Mouse (Mus musculus) kidney, embryonic 16.5 days (tissue): ENCODE measurements around the gene Mapk8ip3. TPM values are rescaled to one million over a fixed set of nuclear protein-coding genes. Genes with fewer than 3 reads are reported as not detected.
"Not testable (repeated sequence)": the region's sequence is repeated elsewhere in the genome, so short reads cannot be mapped to it uniquely, and the experiment has no call there.

Source experiments
- ATAC-seq: fragments of 200-750 bp; cut with Nextera tagmentation; 2 replicates; pipeline ENCODE4 v1.8.0; 2017; ENCODE audit warnings: moderate TSS enrichment; ENCODE audit not compliant: low FRiP score, low TSS enrichment
- H3K27ac ChIP-seq: fragments of 300-500 bp; sonication (generic); 2 replicates; pipeline ENCODE4 v1.5.1; 2014; ENCODE audit warnings: low read length
- H3K27me3 ChIP-seq: fragments of 300-500 bp; sonication (generic); 2 replicates; pipeline ENCODE4 v1.6.1; 2014; ENCODE audit warnings: low read length, control low read depth, mixed read lengths; ENCODE audit not compliant: insufficient read depth
- H3K36me3 ChIP-seq: fragments of 300-500 bp; sonication (generic); 2 replicates; pipeline ENCODE4 v1.6.1; 2014; ENCODE audit warnings: low read length, control low read depth, mixed read lengths; ENCODE audit not compliant: insufficient read depth
- H3K4me1 ChIP-seq: fragments of 300-500 bp; sonication (generic); 2 replicates; pipeline ENCODE4 v1.6.1; 2014; ENCODE audit warnings: low read length, control low read depth, mixed read lengths; ENCODE audit not compliant: insufficient read depth
- H3K4me2 ChIP-seq: fragments of 300-500 bp; sonication (generic); replicated peaks from 2 replicates; pipeline ENCODE4 v1.6.1; 2014; ENCODE audit warnings: low read depth, low read length
- H3K4me3 ChIP-seq: fragments of 300-500 bp; sonication (generic); 2 replicates; pipeline ENCODE4 v1.5.1; 2014; ENCODE audit warnings: mild to moderate bottlenecking, low read length
- H3K9ac ChIP-seq: fragments of 300-500 bp; sonication (generic); replicated peaks from 2 replicates; pipeline ENCODE4 v1.6.1; 2014; ENCODE audit warnings: low read length
- H3K9me3 ChIP-seq: fragments of 300-500 bp; sonication (generic); 2 replicates; pipeline ENCODE4 v1.6.1; 2016; ENCODE audit warnings: low read length, control low read depth
- WGBS: fragments of 180-500 bp; shearing (Covaris S2); extraction: QIAGEN DNeasy Blood & Tissue Kit; methylation state at CpG from one replicate; pipeline ENCODE4 v1.1.7; 2014; 5-methylcytosine and 5-hydroxymethylcytosine counted together
- polyA plus RNA-seq: library from polyadenylated mRNA; unstranded; fragments of >200 nt; fragmentation: Nextera tagmentation; extraction: Ambion mirVana; gene quantifications from 2 replicates; pipeline ENCODE4 v1.2.1, GENCODE M21; 2015

Mapk8ip3 gene
- polyA plus RNA-seq, 1 experiment from 2014 or later = 30.1 TPM

GRCm38 (mm10) chr17:24942453-24942852 is 5.7 kb upstream of the Mapk8ip3 start:
- H3K27ac ChIP-seq, H3K27me3 ChIP-seq, H3K4me2 ChIP-seq, H3K9ac ChIP-seq, H3K9me3 ChIP-seq, H3K4me3 ChIP-seq, H3K4me1 ChIP-seq: not testable (repeated sequence)
- peaks cover 26% of the 10 kb centered on the region for H3K36me3 ChIP-seq
- ATAC-seq = peak; percentile 71; the same call in 1 of the 2 replicates
- 16% methylated on average over 2 of the region's 2 CpGs for WGBS

GRCm38 (mm10) chr17:24937266-24937665 is 489 bp upstream of the Mapk8ip3 start:
- Histone ChIP-seq H3K27me3 (no peaks in the 10 kb centered on the region), H3K4me1 (peaks cover 22% of the 10 kb centered on the region), H3K4me3 (peak overlapping the region; percentile 96), H3K36me3 (no peaks in the 10 kb centered on the region), H3K9me3 (no peaks in the 10 kb centered on the region), H3K27ac (peak overlapping the region; percentile 82), H3K4me2 (peak overlapping the region; percentile 81), H3K9ac (peak overlapping the region; percentile 86)
- 47% methylated on average over 6 of the region's 6 CpGs for whole genome bisulfite sequencing
- no peak for ATAC-seq

DNA sequence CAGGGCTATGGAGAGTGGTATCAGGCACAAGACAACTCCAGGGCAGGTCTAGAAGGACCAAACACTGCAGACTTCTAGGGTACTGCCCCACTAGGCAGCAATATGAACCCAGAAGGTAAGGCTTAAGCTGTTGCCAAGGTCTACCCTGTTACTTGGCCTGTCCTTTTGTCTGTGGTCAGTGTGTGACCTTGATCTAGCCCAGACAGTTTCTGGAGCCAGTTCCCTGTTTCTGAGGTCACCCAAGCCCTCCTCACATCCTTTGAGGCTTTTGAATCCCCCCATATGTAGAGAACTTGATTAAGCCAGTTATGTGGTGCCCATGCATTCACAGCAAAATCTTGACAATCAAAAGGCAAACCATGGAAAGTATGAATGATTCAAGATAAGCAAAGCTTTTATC is 1.1 kb downstream of the Mapk8ip3 start:
- H3K9ac ChIP-seq = peak overlapping the region; percentile 86
- H3K9me3 ChIP-seq = no peaks in the 10 kb centered on the region
- peak overlapping the region; percentile 81 for H3K4me2 ChIP-seq
- H3K27ac ChIP-seq = no peak overlapping the region
- no peaks in the 10 kb centered on the region for H3K36me3 ChIP-seq
- no peak for ATAC-seq
- no peaks in the 10 kb centered on the region for H3K27me3 ChIP-seq
- peak overlapping the region; percentile 96 for H3K4me3 ChIP-seq
- H3K4me1 ChIP-seq = peaks cover 22% of the 10 kb centered on the region

- no peak for ATAC-seq
- Histone ChIP-seq H3K27ac (no peak overlapping the region), H3K4me2 (peak overlapping the region; percentile 81), H3K9me3 (no peaks in the 10 kb centered on the region), H3K9ac (peak overlapping the region; percentile 86), H3K27me3 (no peaks in the 10 kb centered on the region), H3K4me3 (peak overlapping the region; percentile 96), H3K4me1 (peaks cover 22% of the 10 kb centered on the region), H3K36me3 (no peaks in the 10 kb centered on the region)
- WGBS = 80% methylated on average over 4 of the region's 4 CpGs
Measured at GRCm38 (mm10) chr17:24934926-24935325, 1.9 kb downstream of the Mapk8ip3 start.

DNA sequence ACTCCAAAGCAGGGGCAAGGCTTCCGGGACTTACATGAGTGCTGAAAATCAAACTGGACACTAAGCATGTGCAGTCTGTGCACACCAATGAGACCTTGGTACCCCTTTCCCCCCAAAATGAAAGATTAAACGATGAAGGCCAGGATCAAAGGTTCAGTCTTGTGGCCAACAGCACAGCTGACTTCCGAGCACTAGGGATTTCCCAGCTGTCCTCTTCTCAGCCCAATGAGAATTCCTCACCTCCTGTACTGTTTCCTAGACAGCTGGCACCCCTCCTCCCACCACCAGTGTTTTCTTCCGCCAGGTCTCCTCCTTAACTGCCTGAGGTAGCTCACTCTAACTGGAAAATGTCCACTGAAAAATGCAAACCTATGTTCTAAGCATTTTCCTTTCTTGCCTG is 3.6 kb downstream of the Mapk8ip3 start:
- Histone ChIP-seq H3K4me1 (peaks cover 22% of the 10 kb centered on the region), H3K4me3 (no peak overlapping the region), H3K4me2 (no peak overlapping the region), H3K27me3 (no peaks in the 10 kb centered on the region), H3K27ac (no peak overlapping the region), H3K9ac (no peak overlapping the region), H3K9me3 (no peaks in the 10 kb centered on the region), H3K36me3 (no peaks in the 10 kb centered on the region)
- 64% methylated on average over 4 of the region's 4 CpGs for WGBS
- ATAC-seq = no peak

- peaks cover 4% of the 10 kb centered on the region for H3K36me3 ChIP-seq
- H3K27ac ChIP-seq = no peak overlapping the region
- ATAC-seq = no peak
- no peaks in the 10 kb centered on the region for H3K27me3 ChIP-seq
- no peak overlapping the region for H3K4me2 ChIP-seq
- H3K4me3 ChIP-seq = no peak overlapping the region
- 95% methylated on average over 4 of the region's 4 CpGs for WGBS
- H3K9ac ChIP-seq = no peak overlapping the region
- H3K9me3 ChIP-seq = no peaks in the 10 kb centered on the region
- peaks cover 22% of the 10 kb centered on the region for H3K4me1 ChIP-seq
Measured at GRCm38 (mm10) chr17:24932431-24932830, 4.3 kb downstream of the Mapk8ip3 start.

DNA sequence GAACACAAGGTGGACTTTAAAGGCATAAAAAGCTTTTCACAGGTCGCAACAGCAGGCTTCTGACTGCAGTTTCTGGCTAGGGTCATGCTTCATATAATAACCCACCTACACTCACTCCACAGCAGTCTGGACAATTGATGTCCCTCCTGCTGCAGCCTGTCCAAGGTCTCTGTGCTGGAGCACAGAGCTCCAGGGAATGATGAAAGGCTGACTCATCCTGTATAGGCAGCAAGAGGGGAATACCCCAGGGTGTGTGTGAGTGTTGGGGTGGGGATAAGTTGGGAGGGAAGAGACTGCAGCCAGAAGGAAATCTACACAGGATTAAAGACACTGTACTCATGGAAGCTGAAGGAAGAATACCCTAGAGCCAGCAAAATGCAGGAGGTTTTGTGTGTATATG is 7.3 kb downstream of the Mapk8ip3 start:
- Histone ChIP-seq H3K9me3 (no peaks in the 10 kb centered on the region), H3K4me1 (peaks cover 8% of the 10 kb centered on the region; the same call in 1 of the 2 replicates), H3K27me3 (no peaks in the 10 kb centered on the region), H3K4me2 (no peak overlapping the region), H3K27ac (no peak overlapping the region), H3K9ac (no peak overlapping the region), H3K4me3 (no peak overlapping the region), H3K36me3 (peaks cover 22% of the 10 kb centered on the region)
- WGBS = 68% methylated on average over 1 of the region's 1 CpGs
- ATAC-seq = no peak

DNA sequence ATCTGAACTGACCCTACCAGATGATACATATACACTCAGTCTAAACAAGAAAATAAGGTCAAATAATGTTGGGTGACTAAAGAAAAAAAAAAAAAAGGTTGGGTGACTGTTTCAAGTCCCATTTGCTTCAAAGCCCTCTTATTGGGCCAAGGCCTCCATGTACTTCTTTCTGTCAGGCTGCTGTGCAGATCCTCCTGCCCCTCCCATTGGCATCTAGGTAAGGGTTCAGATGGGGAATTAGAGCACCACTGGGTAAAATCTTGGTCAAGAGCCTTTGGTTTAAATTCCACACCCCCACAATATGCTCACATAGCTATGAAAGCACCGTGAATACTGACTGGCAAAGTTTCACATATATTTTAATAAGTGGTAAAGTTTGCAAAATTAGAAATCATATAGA is 13.5 kb downstream of the Mapk8ip3 start:
- Histone ChIP-seq H3K9me3 (no peaks in the 10 kb centered on the region), H3K4me1 (no peaks in the 10 kb centered on the region), H3K36me3 (peaks cover 64% of the 10 kb centered on the region), H3K4me3 (no peak overlapping the region), H3K4me2 (no peak overlapping the region), H3K27me3 (no peaks in the 10 kb centered on the region), H3K27ac (no peak overlapping the region), H3K9ac (no peak overlapping the region)
- no peak for ATAC-seq
- WGBS = 88% methylated on average over 1 of the region's 1 CpGs

DNA sequence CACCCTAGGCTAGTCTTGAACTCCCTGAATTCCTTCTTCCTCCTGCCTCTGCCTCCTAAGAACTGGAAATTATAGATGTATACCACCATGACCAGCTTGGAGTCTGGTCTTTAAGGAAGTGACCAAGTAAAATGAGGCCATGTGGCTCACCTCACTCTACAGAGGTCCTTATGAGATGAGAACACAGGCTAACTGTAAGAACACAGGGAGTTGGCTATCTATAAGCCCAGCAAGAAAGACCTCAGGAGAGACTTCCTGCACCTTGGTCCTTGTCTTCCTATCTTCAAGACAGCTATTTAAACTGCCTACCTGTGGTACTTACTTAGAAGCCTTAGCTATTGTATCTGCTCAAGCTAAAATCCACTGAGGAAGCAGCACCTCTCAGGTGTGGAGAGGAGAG is 22.8 kb downstream of the Mapk8ip3 start:
- H3K27me3 ChIP-seq = no peaks in the 10 kb centered on the region
- H3K36me3 ChIP-seq = peaks cover 83% of the 10 kb centered on the region
- H3K9ac ChIP-seq = no peak overlapping the region
- H3K4me2 ChIP-seq = no peak overlapping the region
- H3K27ac ChIP-seq = no peak overlapping the region
- no peaks in the 10 kb centered on the region for H3K9me3 ChIP-seq
- ATAC-seq = no peak
- no peak overlapping the region for H3K4me3 ChIP-seq
- H3K4me1 ChIP-seq = no peaks in the 10 kb centered on the region

DNA sequence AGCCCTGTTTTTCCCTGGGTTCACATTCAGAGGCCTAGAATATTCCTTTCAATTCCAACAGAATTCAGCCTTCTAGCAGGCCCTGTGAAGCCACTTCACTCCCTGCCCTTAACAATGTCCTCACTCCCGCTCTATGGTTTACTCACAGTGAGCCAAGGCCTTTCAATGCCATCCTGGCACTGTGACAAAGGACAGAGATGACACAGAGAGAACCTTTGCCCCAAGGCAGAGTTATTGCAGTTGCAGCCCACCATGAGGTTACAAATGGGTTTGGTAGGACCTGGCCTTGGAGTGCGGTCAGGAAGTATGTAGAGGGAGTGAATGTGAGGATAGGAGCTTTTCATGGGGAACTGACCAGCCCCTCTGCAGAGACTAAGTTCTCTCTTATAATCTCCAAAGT is 29.2 kb downstream of the Mapk8ip3 start:
- H3K4me3 ChIP-seq = no peak overlapping the region
- H3K27ac ChIP-seq = no peak overlapping the region
- ATAC-seq = no peak
- no peaks in the 10 kb centered on the region for H3K4me1 ChIP-seq
- no peak overlapping the region for H3K9ac ChIP-seq
- 94% methylated on average over 2 of the region's 2 CpGs for WGBS
- H3K27me3 ChIP-seq = no peaks in the 10 kb centered on the region
- H3K9me3 ChIP-seq = no peaks in the 10 kb centered on the region
- no peak overlapping the region for H3K4me2 ChIP-seq
- peaks cover 88% of the 10 kb centered on the region for H3K36me3 ChIP-seq

DNA sequence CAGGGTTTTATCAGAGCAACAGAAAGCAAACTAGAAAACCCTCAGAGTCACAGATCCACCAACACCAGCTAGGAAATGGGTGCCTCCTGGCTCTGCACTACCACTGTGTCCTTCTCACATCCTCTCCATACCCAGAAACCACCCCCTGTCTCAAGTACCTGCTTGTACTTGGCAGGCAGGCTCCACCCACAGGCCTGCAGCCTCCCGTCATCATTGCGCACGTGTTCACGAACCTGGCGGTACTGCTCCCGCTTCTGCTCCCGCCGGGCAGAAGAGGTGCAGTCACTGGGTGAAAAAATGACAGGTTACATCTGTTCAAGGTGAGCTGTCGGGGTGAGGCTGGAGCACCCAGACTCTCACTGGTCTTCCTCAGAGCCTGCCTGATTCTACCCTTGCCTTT is 33.0 kb downstream of the Mapk8ip3 start:
- 92% methylated on average over 9 of the region's 9 CpGs for WGBS
- peaks cover 98% of the 10 kb centered on the region for H3K36me3 ChIP-seq
- no peak overlapping the region for H3K4me2 ChIP-seq
- H3K4me3 ChIP-seq = no peak overlapping the region
- H3K9me3 ChIP-seq = no peaks in the 10 kb centered on the region
- no peak for ATAC-seq
- no peaks in the 10 kb centered on the region for H3K4me1 ChIP-seq
- H3K27ac ChIP-seq = no peak overlapping the region
- no peaks in the 10 kb centered on the region for H3K27me3 ChIP-seq
- H3K9ac ChIP-seq = no peak overlapping the region
